Mouse (Mus musculus) heart, postnatal 0 days (tissue): ENCODE data around the gene Cpm.

Source experiments
- CTCF ChIP-seq: IDR thresholded peaks from 2 replicates; pipeline ENCODE4 v1.5.1; 2016; ENCODE audit warnings: antibody characterized with exemption, control low read depth, low read depth
- EP300 ChIP-seq: IDR thresholded peaks from 2 replicates; pipeline ENCODE4 v1.6.1; 2016; ENCODE audit warnings: antibody characterized with exemption, low read depth

GRCm38 (mm10) chr10:117646482-117647157 lies 17.3 kb downstream of the Cpm start:
- TF ChIP-seq CTCF (no peak), EP300 (no peak)
